Mouse (Mus musculus) adrenal gland, adult 18-20 months (tissue): ENCODE results near the gene Sfswap. TPM values are rescaled to one million over a fixed set of nuclear protein-coding genes. Genes with fewer than 3 reads are reported as not detected.
"Not testable (repeated sequence)": the region's sequence is repeated elsewhere in the genome, so short reads cannot be mapped to it uniquely, and the experiment has no call there.

Source experiments
- DNase-seq, 2 experiments: peaks; one replicate each; pipeline ENCODE4 v3.0.0; 2021 to 2022; ENCODE audit warnings: low spot score in 2 of 2
- total RNA-seq, 2 experiments: library from RNA; stranded (reverse); gene quantifications; 1 replicate in 1 of 2; 2 replicates in 1 of 2; pipeline ENCODE4 v1.2.3; 2021

Gene Sfswap
- total RNA-seq, 2 experiments from 2014 or later = 47.7 to 58.3 TPM

GRCm38 (mm10) chr5:129583761-129584582, 83.0 kb downstream of the Sfswap start, which contains the start of gene Mmp17:
Mmp17 (plus strand) TSS chr5:129584169.
- DNase-seq = peak; percentile 83 to 85

GRCm38 (mm10) chr5:129584583-129585541, 83.8 kb downstream of the Sfswap start:
- DNase-seq = peak; percentile 23 to 34

- peak; percentile 86 to 88 for DNase-seq
Observed at GRCm38 (mm10) chr5:129586016-129586415, 85.0 kb downstream of the Sfswap start.

GRCm38 (mm10) chr5:129586471-129586870, 85.5 kb downstream of the Sfswap start:
- no peak for DNase-seq

GRCm38 (mm10) chr5:129590915-129591314, 89.9 kb downstream of the Sfswap start:
- no peak for DNase-seq

GRCm38 (mm10) chr5:129594116-129595114, 93.4 kb downstream of the Sfswap start:
- DNase-seq = peak; percentile 85 to 87

- DNase-seq = no peak
Observed at GRCm38 (mm10) chr5:129602071-129602487, 101.1 kb downstream of the Sfswap start.

- no peak for DNase-seq
Observed at GRCm38 (mm10) chr5:129607476-129607875, 106.5 kb downstream of the Sfswap start.

- peak; percentile 60 for DNase-seq
Observed at GRCm38 (mm10) chr5:129611060-129611459, 110.0 kb downstream of the Sfswap start.

- DNase-seq = not testable (repeated sequence)
Observed at GRCm38 (mm10) chr5:129620600-129620999, 119.6 kb downstream of the Sfswap start.

Other genes starting within 250 kb of the Sfswap start
- 1 to 10 TPM; 1.4 to 1.5 TPM for gene Mmp17, start 82.9 kb downstream of the Sfswap start, total RNA-seq
- 1 to 10 TPM; 2.3 to 2.8 TPM for gene Zfp11, start 168.9 kb downstream of the Sfswap start, total RNA-seq
- under 1 TPM; 0.23 to 0.58 TPM for gene Sept14, start 207.3 kb downstream of the Sfswap start, total RNA-seq
- gene Mrps17, start 214.3 kb downstream of the Sfswap start, total RNA-seq = 10 to 100 TPM; 81.0 to 89.6 TPM
- gene Nipsnap2, start 223.8 kb downstream of the Sfswap start, total RNA-seq = 100 to 1,000 TPM; 116 to 137 TPM